Mouse (Mus musculus): Measurements from ENCODE around the gene Naglu.

DNA sequence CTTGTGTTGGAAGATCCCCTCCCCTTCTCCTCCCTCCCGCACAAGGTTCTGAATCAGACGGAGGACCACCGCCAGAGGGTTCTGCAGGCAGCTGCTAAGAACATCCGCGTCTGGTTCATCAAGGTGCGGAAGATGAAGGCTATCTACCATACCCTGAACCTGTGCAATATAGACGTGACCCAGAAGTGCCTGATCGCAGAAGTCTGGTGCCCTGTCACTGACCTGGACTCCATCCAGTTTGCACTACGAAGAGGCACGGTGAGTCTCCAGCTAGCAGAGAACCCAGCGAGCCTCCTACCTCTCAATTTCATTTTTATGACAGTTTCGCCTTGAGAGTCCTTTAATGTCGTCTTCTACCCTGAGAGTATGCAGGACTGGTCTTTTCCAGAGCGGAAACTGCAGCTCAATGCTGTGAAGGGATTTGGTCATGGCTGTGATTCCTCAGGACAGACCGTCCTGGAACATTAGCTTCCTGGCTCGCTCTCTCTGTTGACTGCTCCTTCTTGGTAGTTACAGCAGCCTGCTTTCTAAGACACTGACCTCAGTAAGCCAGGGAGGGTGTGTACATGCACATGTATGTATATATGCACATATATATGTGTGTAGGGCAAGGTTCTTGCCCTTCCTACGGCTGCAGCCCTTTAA lies 35.8 kb upstream of the Naglu start:
- no peak for TF ChIP-seq CTCF (IDR thresholded peaks at IDR 0.05)
- TF ChIP-seq EP300 (IDR thresholded peaks at IDR 0.05) = no peak

Measured in lung, postnatal 0 days (tissue).